Mouse (Mus musculus): ENCODE data around the gene Rmdn3.

- no peak for TF ChIP-seq CTCF (IDR thresholded peaks at IDR 0.05; ENCODE audit: control insufficient read depth, insufficient read depth, insufficient read length)
- TF ChIP-seq MYOD1 (IDR thresholded peaks at IDR 0.05; ENCODE audit: control insufficient read depth, insufficient read length, low read depth) = no peak
Observed at GRCm38 (mm10) chr2:119155388-119155787, 1.4 kb downstream of the Rmdn3 start.
